Mouse (Mus musculus) cerebellum, adult 2 months (tissue): ENCODE data around the gene Plagl2. TPM values are rescaled to one million over a fixed set of nuclear protein-coding genes. Genes with fewer than 3 reads are reported as not detected.

ENCODE experiments used
- DNase-seq, 2 experiments: peaks; one replicate each; pipeline ENCODE4 v3.0.0; 2021
- H3K27ac ChIP-seq: fragments of 200-500 bp; 2 replicates; pipeline ENCODE4 v1.5.1; 2012; ENCODE audit warnings: low read length, control low read depth, inconsistent platforms; ENCODE audit not compliant: insufficient read depth
- H3K27me3 ChIP-seq: fragments of 200-500 bp; 2 replicates; pipeline ENCODE4 v1.6.1; 2012; ENCODE audit warnings: inconsistent platforms, mild to moderate bottlenecking, low read length, moderate library complexity; ENCODE audit not compliant: control insufficient read depth, insufficient read depth
- H3K4me1 ChIP-seq: fragments of 200-500 bp; 2 replicates; pipeline ENCODE4 v1.6.1; 2011; ENCODE audit warnings: low read length; ENCODE audit not compliant: control insufficient read depth, insufficient read depth
- H3K4me3 ChIP-seq: fragments of 200-500 bp; replicated peaks from 2 replicates; pipeline ENCODE3; 2011; ENCODE audit warnings: mild to moderate bottlenecking, low read depth, low read length, control low read depth; ENCODE audit not compliant: insufficient read depth
- CTCF ChIP-seq: fragments of 200-500 bp; IDR thresholded peaks from 2 replicates; pipeline ENCODE4 v1.5.1; 2011; ENCODE audit warnings: low read depth, mild to moderate bottlenecking, control low read depth, low read length, moderate library complexity, borderline replicate concordance; ENCODE audit not compliant: insufficient read depth
- POLR2A ChIP-seq: fragments of 200-500 bp; IDR thresholded peaks from 2 replicates; pipeline ENCODE4 v1.6.1; 2011; ENCODE audit warnings: low read length, control low read depth, borderline replicate concordance; ENCODE audit not compliant: insufficient read depth
- WGBS: fragments of 180-500 bp; shearing (Covaris S2); methylation state at CpG from one replicate; pipeline ENCODE4 v1.1.7; 2018; 5-methylcytosine and 5-hydroxymethylcytosine counted together
- polyA plus RNA-seq: library from polyadenylated mRNA; depleted of rRNA; stranded (reverse); fragments of >200 nt; gene quantifications from 2 replicates; pipeline ENCODE4 v1.2.3, GENCODE M21; 2012

Plagl2 gene
- polyA plus RNA-seq, 1 experiment: 4.8 TPM

- DNase-seq: no peak
- TF ChIP-seq CTCF (no peak), POLR2A (no peak)
- Histone ChIP-seq H3K27me3 (no peaks in the 10 kb centered on the region; the same call in 1 of the 2 replicates), H3K4me3 (no peak overlapping the region), H3K27ac (no peak overlapping the region), H3K4me1 (no peaks in the 10 kb centered on the region; the same call in 1 of the 2 replicates)
- WGBS: 75% methylated on average over 4 of the region's 4 CpGs
Observed at GRCm38 (mm10) chr2:153237891-153238290, 3.3 kb downstream of the Plagl2 start.

- TF ChIP-seq CTCF: no peak
- TF ChIP-seq POLR2A: no peak
- no peaks in the 10 kb centered on the region; the same call in 1 of the 2 replicates for H3K4me1 ChIP-seq
- H3K27me3 ChIP-seq: no peaks in the 10 kb centered on the region; the same call in 1 of the 2 replicates
- H3K27ac ChIP-seq: no peak overlapping the region
- DNase-seq: no peak
- no peak overlapping the region for H3K4me3 ChIP-seq
- 69% methylated on average over 4 of the region's 4 CpGs for WGBS
Observed at GRCm38 (mm10) chr2:153237193-153237592, 4.0 kb downstream of the Plagl2 start.

- no peaks in the 10 kb centered on the region for H3K27me3 ChIP-seq
- no peak for TF ChIP-seq CTCF
- H3K4me3 ChIP-seq: no peak overlapping the region
- WGBS: 85% methylated on average over 5 of the region's 5 CpGs
- H3K4me1 ChIP-seq: peaks cover 7% of the 10 kb centered on the region; the same call in 1 of the 2 replicates
- DNase-seq: no peak
- H3K27ac ChIP-seq: no peak overlapping the region
Observed at GRCm38 (mm10) chr2:153228523-153228922, 12.7 kb downstream of the Plagl2 start.

GRCm38 (mm10) chr2:153227959-153228358, 13.3 kb downstream of the Plagl2 start:
- no peak for TF ChIP-seq CTCF
- no peak for TF ChIP-seq POLR2A
- Histone ChIP-seq H3K27me3 (no peaks in the 10 kb centered on the region), H3K4me1 (peaks cover 7% of the 10 kb centered on the region; the same call in 1 of the 2 replicates), H3K4me3 (no peak overlapping the region), H3K27ac (no peak overlapping the region)
- no peak for DNase-seq
- WGBS: 93% methylated on average over 4 of the region's 4 CpGs

- Histone ChIP-seq H3K27me3 (no peaks in the 10 kb centered on the region), H3K4me1 (peaks cover 7% of the 10 kb centered on the region; the same call in 1 of the 2 replicates), H3K27ac (peak overlapping the region; percentile 49), H3K4me3 (peak overlapping the region; percentile 60)
- TF ChIP-seq POLR2A: no peak
- no peak for TF ChIP-seq CTCF
- under 1% methylated on average over 3 of the region's 3 CpGs for WGBS
- DNase-seq: no peak
Observed at GRCm38 (mm10) chr2:153225595-153225953, 15.7 kb downstream of the Plagl2 start.

GRCm38 (mm10) chr2:153224946-153225594, 16.2 kb downstream of the Plagl2 start, which contains the start of gene Tspyl3:
Tspyl3 (minus strand) TSS chr2:153225441.
- Histone ChIP-seq H3K27me3 (no peaks in the 10 kb centered on the region), H3K4me1 (peaks cover 7% of the 10 kb centered on the region; the same call in 1 of the 2 replicates), H3K27ac (peak within 1 kb of the TSS; percentile 49), H3K4me3 (peak within 1 kb of the TSS; percentile 60)
- DNase-seq: peak; percentile 57 to 71
- TF ChIP-seq POLR2A: peak; percentile 38; the same call in 1 of the 2 replicates
- TF ChIP-seq CTCF: no peak
- 3% methylated on average over 31 of the region's 31 CpGs for WGBS

- DNase-seq: no peak
- no peak overlapping the region for H3K4me3 ChIP-seq
- no peak overlapping the region for H3K27ac ChIP-seq
- H3K4me1 ChIP-seq: peaks cover 7% of the 10 kb centered on the region; the same call in 1 of the 2 replicates
- no peaks in the 10 kb centered on the region for H3K27me3 ChIP-seq
- TF ChIP-seq POLR2A: no peak
- TF ChIP-seq CTCF: no peak
- WGBS: 96% methylated on average over 2 of the region's 2 CpGs
Observed at GRCm38 (mm10) chr2:153222566-153222965, 18.7 kb downstream of the Plagl2 start.

- DNase-seq: no peak
- TF ChIP-seq POLR2A (no peak), CTCF (no peak)
- Histone ChIP-seq H3K4me3 (no peak overlapping the region), H3K27ac (no peak overlapping the region), H3K4me1 (peaks cover 7% of the 10 kb centered on the region; the same call in 1 of the 2 replicates), H3K27me3 (no peaks in the 10 kb centered on the region)
Observed at GRCm38 (mm10) chr2:153222130-153222529, 19.1 kb downstream of the Plagl2 start.
